ENCODE assay signal across 6 mouse cellular contexts in the genomic region with DNA sequence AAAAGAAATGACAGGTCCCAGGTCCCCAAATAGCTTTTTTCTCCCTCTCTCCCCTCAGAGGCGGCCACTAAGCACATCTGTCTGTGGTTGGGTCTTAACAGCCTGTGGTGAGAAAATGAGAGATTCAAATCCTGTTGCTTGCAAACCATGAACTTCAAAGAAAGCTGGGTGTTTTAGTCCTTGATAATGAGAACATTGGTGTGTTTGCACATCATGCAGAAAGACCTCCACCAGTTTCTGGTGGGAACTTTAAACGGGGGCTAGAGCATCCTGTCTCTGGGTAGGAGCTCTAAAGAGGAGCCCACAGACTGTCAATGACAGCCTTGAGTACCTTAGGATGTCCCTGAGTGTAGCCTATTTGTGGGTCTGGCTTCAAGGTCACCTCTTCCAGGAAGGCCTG.
"Had no signal": no experiment of that assay in that cellular context is flagged by ENCODE, and none has a peak within 500 bp of the region (broad histone marks: within the 10 kb centered on the region; RNA-seq: fewer than 3 reads in every experiment).

No protein-coding gene starts in this region.

- DNase-seq: kidney, postnatal 25 days; right cerebral cortex, postnatal 14 days; thymus, adult 2 months; thymus, postnatal 4 days had no signal

- ATAC-seq: liver, embryonic 12.5 days; midbrain, embryonic 16.5 days had no signal
